Mouse (Mus musculus): ENCODE measurements at regions not wholly inside any gene's neighbourhood (a gene's known extent, or its start where the extent isn't known, plus 50 kb on each side); places are given as distances from the start of the nearest gene placed in this dataset.

DNA sequence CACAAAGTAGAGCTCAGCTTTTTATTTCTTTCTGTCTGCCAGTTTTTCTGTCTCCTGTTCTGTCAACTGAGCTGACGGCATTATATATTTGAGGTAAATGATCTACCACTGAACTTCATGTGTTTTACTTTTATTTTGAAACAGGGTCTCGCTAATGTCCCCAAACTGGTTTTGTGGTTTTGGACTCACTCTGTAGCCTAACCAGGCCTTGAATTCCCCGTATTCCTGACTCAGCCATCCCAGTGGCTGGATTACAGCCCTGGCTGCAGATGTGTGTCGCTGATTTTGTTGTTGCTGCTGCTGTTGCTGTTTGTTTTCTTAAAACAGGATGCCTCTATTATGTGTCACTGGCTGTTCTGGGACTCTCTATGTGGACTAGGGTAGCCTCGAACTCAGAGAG lies 317.3 kb upstream of the Irx1 start:
- no peak for DNase-seq

- DNase-seq, result no peak
Observed at GRCm38 (mm10) chr13:72282764-72283163, 319.2 kb upstream of the Irx1 start.

DNA sequence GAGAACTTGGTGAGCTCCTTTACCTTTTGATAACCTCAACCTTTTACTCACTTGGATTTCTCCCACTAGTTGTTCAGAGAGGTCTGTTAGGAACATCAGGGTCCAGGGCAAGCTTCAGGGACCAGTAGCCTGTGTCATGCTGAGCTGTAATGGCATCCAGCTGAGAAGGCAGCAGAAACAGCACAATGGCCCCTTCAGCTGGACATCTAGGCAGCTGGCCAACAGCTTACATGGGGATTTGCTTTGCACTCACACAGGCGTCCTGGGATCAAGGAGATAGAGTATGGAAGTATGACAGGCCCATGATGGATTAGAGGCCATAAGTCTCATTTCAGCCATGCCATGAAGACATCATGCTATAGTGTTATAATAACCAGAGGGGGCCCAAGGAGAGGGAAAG lies 320.2 kb upstream of the Irx1 start:
- no peak for DNase-seq

DNA sequence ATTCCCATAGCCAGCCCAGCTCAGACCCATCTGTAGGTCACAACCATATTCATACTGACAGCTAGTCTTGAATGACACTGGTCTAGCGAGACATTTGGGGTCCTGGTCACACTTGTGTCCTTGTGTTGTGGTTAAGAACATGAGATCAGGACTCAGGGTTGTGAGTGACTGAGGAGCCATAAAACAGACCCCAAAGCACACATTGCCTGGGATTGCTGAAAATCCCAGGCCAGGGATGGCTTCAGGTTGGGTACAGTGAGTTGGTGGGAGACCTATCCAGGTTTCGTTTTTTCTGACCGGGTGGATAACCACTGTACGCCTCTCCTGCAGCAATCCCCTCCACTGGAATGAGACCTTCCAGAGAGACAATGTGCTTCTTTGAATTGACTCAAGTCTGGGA lies 322.8 kb upstream of the Irx1 start:
- no peak for DNase-seq

- DNase-seq, result no peak
Observed at GRCm38 (mm10) chr13:72288381-72289092, 325.0 kb upstream of the Irx1 start.

GRCm38 (mm10) chr13:72289093-72289501 lies 325.6 kb upstream of the Irx1 start:
- no peak for DNase-seq

- DNase-seq, result no peak
Observed at GRCm38 (mm10) chr13:72292361-72292760, 328.8 kb upstream of the Irx1 start.

DNA sequence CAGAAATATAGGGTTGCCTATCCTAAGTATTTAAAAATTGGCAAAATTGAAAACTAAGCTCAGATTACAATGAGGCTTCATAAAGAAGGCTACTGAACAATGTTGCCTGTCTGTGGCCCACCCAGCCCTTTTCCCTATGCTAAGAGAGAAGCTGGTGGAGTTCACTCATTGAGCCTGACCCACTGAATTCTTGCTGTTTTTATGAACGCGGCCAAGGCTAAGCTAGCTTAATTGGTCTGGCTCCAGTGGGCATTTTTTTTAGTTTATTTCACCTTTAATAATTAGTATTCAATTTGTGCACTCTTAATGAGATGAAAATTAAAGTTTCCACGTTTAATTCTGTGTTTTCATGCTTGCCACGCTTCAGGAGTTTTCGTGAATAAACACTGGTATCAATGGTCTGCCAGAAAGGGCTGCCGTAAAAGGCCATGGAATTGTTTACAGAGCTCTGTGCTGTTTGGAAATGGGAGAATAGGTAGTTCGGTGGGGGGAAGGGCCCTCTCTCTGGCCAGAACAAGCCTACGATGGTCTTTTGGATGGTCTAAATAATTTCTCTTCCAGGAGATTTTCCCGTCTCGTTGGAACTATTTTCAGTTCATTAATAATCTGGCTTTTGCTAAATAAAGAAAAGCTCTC lies 329.7 kb upstream of the Irx1 start:
- no peak for DNase-seq

DNA sequence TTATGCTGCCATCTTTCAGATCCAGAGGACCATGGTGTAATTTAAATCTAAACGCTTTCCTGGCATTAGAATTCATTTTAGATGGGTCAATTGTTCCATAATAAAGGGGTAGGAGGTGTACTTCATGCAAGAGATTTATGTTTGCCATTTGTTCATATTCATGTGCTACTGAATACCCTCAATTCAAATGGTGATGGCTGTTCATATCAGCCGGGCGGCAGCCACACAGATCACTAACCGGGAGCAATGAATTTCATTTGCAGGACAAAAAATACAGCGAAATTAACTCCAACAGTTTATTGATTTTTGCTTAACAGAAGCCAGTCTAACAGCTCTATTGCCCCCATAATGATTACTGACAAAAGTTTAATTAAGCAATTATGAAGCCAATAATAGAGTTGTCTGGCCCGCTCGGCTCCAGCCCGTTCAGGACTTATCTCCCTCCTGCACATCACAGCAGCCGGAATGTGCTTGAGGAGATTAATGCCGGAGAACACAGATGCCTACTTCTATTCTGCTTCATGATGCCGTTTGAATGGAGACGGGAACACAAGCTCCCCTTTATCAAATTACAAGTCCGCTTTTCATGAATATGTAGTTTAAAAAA lies 330.3 kb upstream of the Irx2 start:
- DNase-seq, result no peak

GRCm38 (mm10) chr13:72299660-72300059 lies 329.0 kb upstream of the Irx2 start:
- DNase-seq, result no peak

- DNase-seq, result no peak
Observed at GRCm38 (mm10) chr13:72301114-72301513, 327.5 kb upstream of the Irx2 start.

DNA sequence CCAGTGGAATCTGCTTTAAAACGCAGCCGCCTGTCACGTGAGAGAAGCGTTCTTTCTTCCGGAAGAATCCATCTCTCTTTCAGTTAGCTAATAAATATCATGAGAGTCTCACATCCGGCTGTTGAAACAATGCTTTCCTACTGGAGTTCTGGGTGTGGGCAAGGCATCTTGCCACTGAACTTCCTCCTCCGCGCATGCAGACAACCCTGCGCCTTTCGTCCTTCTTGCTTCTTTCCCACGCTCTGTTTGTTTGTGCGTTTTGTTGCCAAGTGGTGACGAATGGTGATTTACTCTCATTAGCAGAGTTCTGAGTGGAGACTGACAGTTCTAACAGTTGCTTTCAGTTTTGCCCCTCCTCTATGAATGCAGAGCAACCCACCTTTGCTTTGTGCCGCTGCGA lies 326.8 kb upstream of the Irx2 start:
- no peak for DNase-seq

- no peak for DNase-seq
Observed at GRCm38 (mm10) chr13:72302436-72303125, 326.0 kb upstream of the Irx2 start.

DNA sequence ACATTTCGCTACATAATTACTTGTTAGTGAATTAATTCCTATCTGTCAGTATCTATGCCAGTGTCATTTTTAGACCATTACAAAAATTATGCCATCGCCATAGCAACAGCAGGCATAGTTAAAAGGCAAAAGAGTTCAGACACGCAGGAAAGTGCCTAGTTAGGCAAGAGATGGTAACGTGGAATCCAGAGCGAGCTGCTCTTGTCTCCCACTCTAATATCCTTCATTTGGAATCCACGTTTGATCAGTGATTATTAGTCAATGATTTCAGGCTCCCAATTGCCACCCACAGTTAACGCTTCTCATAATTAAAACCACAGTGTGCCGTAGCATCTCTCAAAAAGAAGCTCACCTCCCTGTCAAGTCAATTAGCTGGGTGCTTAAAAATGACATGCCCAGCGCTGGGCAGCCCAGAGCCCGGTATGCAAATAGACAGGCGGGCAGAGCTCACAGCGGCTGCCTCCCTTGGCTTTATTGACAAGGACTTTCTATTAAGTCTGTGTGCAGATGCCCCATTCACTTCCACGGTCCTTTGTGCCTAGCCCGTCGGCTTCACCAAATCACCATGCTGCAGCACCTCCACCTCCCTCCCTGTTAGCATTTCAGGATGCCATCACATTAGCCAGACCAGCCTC lies 325.4 kb upstream of the Irx2 start:
- no peak for DNase-seq

DNA sequence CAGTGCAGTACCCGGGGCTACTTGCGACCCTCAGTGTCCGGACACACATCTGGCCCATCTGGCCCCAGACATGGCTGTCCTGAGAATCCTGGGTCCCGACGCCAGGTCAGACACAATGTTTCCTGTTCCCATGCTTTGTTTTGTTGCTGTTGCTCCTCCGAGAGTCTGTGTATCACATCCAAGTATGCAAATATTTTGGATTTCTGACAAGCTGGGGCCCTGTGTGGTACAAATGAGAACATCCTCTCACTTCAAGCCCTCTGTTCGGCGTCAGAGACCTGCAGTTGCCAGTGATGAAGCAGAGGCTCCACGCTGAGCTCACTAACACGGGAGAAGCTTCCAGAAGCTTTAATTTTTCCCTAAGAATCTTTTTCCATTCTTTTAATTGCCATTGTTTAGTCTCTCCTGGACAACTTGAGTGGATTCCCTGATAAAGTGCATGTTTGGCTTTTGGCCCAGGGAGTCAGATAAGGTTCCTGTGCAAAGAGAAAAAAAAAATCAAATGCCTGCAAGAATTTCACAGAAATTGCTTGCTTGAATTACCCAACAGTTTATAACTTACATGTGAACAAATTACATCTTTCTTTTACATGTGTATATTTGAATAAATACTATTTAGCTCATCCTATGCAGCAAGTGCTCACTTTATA lies 304.5 kb upstream of the Irx2 start:
- DNase-seq, result no peak

- DNase-seq, result peak; percentile 15
Observed at GRCm38 (mm10) chr13:72326201-72326600, 302.4 kb upstream of the Irx2 start.

DNA sequence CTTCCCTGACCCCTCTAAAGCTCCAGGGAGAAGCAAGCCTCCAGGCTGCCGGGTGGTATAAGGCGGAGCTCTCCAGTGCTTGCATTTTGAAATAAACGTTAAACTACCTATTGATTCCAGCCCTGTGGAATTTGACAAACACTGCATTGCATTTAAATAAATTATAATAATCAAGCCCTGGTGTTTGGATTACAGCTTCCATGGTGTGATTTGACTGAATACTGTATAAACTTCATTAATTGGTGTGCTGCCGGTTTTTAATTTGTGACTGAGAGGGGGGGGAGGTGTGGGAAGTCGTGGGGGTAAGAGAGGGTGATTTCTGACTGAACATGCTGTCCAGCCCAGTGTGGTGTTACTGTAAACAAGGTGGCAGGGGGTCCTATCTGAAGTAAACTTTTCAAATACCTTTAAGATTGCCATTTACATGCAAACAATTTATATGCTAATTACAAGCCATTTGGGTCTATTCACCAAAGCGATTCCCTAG lies 282.9 kb upstream of the Irx2 start:
- DNase-seq, result no peak

DNA sequence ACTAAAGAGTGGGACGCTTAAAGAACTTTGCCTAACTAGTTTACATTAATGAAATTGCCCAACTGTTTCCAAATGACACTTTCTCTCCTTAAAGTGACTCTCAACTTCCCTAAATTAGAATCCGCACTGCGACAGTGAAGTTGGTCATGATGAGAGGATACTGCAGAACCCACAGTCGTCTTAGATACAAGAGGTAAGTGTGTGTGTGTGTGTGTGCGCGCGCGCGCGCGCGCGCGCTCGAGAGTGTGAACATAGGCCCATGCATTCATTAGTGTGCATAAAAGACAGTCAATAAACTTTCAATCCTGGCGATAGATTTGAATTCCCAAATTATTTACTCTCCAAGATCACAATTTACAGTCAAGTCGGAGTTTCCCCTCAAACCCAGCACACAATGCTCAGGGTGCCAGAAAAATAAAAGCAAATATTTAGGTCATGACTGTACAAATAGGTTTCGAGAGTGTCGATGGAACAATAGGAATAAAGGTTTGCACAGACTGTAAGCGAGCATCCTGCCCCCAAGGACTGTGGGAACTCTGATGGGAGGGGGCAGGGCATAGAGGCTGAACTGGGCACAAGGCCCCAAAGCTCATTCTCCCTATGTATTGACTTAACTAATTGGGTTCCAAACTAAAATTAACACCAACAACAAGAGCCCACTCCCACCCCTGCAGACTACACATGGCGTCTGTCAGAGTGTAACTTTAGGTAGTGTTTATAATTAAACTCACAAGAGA lies 282.2 kb upstream of the Irx2 start:
- no peak for DNase-seq

- DNase-seq, result no peak
Observed at GRCm38 (mm10) chr13:72346944-72347586, 281.6 kb upstream of the Irx2 start.

DNA sequence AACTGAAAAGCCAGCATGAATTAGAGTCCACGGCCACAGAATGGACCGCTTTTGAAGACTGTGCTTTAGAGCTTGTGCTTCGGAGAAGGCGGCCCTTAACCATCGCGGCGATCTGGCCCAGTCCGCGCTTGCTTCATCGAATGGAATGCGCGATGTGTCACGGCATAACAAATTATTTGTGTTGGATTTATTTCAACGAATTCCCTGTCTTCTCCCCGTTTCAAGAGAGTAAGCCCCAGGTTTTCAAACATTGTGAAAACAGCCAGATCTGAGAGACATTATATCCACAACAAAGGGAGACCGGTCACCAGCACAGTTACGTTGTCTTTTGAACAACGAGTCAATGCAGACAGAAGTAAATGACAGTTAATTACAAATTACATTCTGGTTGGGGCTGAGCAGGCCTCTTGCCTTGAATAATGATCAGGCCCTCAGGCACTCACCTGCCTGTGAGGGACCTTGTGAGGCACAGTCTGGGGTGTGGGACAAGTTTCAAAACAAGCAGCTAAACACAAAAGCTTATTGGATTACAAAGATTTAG lies 275.9 kb upstream of the Irx2 start:
- DNase-seq, result no peak

Data from gastrocnemius, postnatal 10 days (tissue).